Mouse (Mus musculus) MEL-GATA-1-ER (cell line): ENCODE measurements around the gene Syn3.

ENCODE experiments used
- DNase-seq: peaks from one replicate; pipeline ENCODE4 v3.0.0-alpha.2; 2012; ENCODE audit warnings: low read depth; ENCODE audit errors: extremely low read depth

Gene Syn3

GRCm38 (mm10) chr10:86218984-86219383 is 279.7 kb downstream of the Syn3 start:
- DNase-seq, result no peak

- no peak for DNase-seq
Measured at GRCm38 (mm10) chr10:86216836-86217235, 281.9 kb downstream of the Syn3 start.

- no peak for DNase-seq
Measured at GRCm38 (mm10) chr10:86212062-86212461, 286.6 kb downstream of the Syn3 start.

GRCm38 (mm10) chr10:86203915-86204314 is 294.8 kb downstream of the Syn3 start:
- no peak for DNase-seq

- DNase-seq, result no peak
Measured at GRCm38 (mm10) chr10:86203175-86203574, 295.5 kb downstream of the Syn3 start.

GRCm38 (mm10) chr10:86201826-86202225 is 296.9 kb downstream of the Syn3 start:
- DNase-seq, result no peak

- DNase-seq, result no peak
Measured at GRCm38 (mm10) chr10:86201006-86201405, 297.7 kb downstream of the Syn3 start.

- DNase-seq, result no peak
Measured at GRCm38 (mm10) chr10:86196414-86197025, 302.2 kb downstream of the Syn3 start.

GRCm38 (mm10) chr10:86194722-86195121 is 304.0 kb downstream of the Syn3 start:
- no peak for DNase-seq

GRCm38 (mm10) chr10:86193863-86194434 is 304.7 kb downstream of the Syn3 start:
- no peak for DNase-seq

GRCm38 (mm10) chr10:86188614-86189013 is 310.1 kb downstream of the Syn3 start:
- DNase-seq, result no peak

- DNase-seq, result no peak
Measured at GRCm38 (mm10) chr10:86187881-86188280, 310.8 kb downstream of the Syn3 start.

GRCm38 (mm10) chr10:86183148-86183885 is 315.4 kb downstream of the Syn3 start:
- no peak for DNase-seq

GRCm38 (mm10) chr10:86182183-86182805 is 316.4 kb downstream of the Syn3 start:
- no peak for DNase-seq

GRCm38 (mm10) chr10:86176411-86176810 is 322.3 kb downstream of the Syn3 start:
- DNase-seq, result no peak

- DNase-seq, result no peak
Measured at GRCm38 (mm10) chr10:86174017-86174416, 324.7 kb downstream of the Syn3 start.

GRCm38 (mm10) chr10:86173284-86173683 is 325.4 kb downstream of the Syn3 start:
- DNase-seq, result no peak

- no peak for DNase-seq
Measured at GRCm38 (mm10) chr10:86171246-86171645, 327.4 kb downstream of the Syn3 start.

- no peak for DNase-seq
Measured at GRCm38 (mm10) chr10:86168084-86168483, 330.6 kb downstream of the Syn3 start.

- no peak for DNase-seq
Measured at GRCm38 (mm10) chr10:86166854-86167268, 331.8 kb downstream of the Syn3 start.

GRCm38 (mm10) chr10:86164098-86164497 is 334.6 kb downstream of the Syn3 start:
- DNase-seq, result no peak

GRCm38 (mm10) chr10:86161783-86162271 is 336.9 kb downstream of the Syn3 start:
- DNase-seq, result no peak
